Mouse (Mus musculus) C3H10T1/2 (cell line): ENCODE measurements around the gene Hsf4. TPM values are rescaled to one million over a fixed set of nuclear protein-coding genes. Genes with fewer than 3 reads are reported as not detected.

Source experiments
- polyA plus RNA-seq, 2 experiments: library from polyadenylated mRNA; unstranded; fragments of >200 nt; fragmentation: generic; extraction: Trizol; gene quantifications; one replicate each; pipeline ENCODE4 v1.2.1; 2012; ENCODE audit warnings: missing spikeins in 2 of 2

Gene Hsf4
- under 1 TPM; 0.02 to 0.42 TPM for polyA plus RNA-seq

GRCm38 (mm10) chr8:105269461-105269947, at the start of gene Hsf4:
Hsf4 (plus strand) TSS chr8:105269801.

DNA sequence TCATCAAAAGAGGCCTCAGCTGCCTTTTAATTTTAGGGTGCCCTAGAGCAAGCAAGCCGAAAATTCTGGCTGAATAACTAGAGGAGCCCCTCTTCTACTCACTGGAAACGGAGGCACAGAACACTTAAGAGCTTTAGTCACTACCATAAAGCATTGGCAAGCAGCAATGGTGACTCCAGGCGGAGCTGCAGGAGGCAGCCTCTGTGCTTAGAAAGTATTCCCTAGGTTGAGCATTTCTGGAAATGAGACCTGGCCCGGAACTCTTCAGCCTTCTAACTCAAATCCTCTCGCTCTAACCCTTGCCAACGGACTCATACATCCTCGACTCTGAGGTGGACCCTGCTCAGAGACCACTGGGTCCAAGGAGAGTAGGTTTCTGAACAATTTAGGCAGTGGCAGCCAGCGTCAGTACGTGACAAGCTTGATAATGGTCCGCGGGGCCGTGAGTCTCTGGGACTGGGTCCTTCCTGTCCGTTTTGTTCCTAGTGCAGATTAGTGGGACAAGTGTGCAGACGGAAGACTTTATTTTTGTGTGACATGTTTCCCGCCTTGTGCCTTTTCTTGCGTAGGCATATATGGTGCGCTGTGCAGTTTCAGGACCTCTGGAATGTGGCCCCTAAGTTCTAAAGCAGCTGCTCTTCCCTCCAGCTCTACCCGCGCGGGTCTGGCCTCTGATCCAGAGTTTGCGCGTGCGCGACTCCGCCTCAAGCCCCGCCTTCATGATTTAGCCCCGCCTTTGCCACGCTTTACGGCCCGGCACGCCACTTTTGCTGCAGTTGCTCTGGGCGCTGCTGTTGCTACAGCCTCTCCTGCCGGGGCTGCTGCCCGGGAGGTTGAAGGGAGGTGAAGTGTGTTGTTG, 45.0 kb upstream of the Hsf4 start, which contains the start of gene D230025D16Rik:
D230025D16Rik (plus strand) TSS at position 733 of the 859 bp plus-strand sequence.

GRCm38 (mm10) chr8:105254966-105255350, 14.6 kb upstream of the Hsf4 start, which contains the start of gene B3gnt9:
B3gnt9 (minus strand) TSS chr8:105255153.

DNA sequence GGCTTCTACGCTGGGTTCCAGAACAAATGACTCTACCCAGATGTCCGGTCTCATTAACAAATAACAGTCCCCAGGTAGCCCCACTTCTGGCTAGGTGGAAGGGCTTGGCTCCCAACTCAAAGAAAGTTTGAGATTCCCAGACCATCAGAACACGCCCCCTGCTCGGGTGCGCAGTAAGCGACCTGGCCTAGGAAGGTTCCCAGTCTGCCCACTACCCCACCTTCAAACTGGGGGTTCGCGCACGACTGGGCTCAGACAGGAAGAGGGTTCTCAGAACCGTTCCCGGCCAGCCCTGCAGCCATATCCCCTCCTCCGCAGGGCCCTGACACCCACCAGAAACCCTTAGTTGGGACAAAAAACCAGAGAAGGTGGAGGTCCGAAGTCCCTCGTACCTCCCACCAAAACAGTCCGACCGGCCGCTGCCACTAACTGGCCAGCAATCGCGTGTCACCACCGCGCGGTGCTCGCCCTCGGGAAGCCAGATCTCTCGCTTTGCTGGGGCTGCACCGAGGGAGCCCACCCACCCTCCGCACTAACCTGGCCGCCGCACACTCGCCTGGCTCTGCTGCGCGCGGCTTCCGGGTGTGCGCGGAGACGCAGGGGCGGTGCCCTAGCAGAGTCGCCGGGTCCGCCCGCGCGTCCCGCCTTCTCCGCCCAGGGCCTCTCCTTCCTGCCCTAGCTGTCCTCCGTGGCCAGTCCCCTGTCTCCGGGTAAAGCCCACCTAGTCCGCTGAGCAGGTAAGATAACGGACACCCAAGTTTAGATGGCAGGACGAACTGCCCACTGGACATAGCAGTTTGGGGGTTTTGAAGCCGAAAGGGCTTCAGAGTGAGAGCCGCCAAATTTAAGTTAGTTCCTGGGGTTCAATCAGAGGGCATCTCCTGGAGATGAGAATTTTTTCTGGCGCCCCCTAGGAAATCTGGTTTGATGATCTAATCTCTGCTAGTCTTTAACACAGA, 5.3 kb upstream of the Hsf4 start, which contains the start of the genes Tradd and Fbxl8:
Tradd (minus strand) TSS at position 586 of the 959 bp plus-strand sequence.
Fbxl8 (plus strand) TSS at position 625 of the 959 bp plus-strand sequence.

DNA sequence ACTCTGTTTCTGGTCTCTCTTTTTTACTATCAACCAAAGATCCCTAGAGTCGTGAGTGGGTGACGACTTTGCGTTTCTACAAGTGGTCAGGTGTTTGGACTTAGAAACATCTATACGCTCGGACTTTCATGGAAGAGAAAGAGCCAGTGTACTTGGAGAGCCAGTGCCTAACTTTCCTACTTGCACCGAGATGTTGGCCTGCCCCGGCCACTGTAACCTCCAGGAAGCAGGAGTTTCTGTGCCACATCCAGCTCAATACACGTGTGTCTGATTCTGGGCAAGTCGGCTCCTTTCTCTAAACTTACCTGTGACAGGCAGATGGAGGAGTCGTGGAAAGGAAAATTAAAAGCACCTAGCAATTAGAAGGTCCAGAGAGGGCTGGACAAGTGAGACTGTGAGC, 6.2 kb downstream of the Hsf4 start, which contains the start of gene Nol3:
Nol3 (plus strand) TSS at position 301 of the 400 bp plus-strand sequence.

GRCm38 (mm10) chr8:105289805-105290460, 20.3 kb downstream of the Hsf4 start, which contains the start of gene 4931428F04Rik:
4931428F04Rik (minus strand) TSS chr8:105289864.

DNA sequence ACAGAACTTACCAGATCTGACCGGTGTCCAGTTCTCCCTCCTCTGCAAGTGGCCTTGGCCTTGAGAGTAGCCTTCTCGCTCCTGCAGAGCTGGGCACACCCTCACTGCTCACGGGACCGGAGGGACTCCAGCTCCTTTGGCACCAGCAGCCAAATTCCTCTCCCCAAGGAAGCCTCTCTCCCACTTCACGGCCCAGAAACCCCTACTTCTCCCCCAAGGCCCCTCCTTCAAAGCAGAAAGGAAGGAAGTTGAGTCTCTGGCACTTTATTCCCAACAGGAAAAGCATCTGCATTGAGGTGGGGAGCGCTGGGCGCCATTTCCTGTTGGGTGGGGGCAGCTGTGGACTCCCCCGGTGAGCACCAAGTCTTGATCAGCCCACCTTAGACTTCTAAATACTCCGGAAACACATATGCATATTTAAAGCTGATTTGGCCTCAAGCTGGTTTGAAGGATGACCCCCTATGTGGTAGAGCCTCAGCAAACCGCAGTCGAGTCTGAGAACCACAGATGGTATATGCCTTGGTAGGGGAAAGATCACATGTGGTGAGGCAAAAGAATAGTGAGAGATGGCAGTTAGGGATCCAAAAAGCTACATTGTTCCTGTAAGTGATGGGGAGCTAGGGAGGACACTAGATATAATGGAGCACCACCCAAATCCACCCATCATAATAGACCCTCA, 26.4 kb downstream of the Hsf4 start, which contains the start of gene Exoc3l:
Exoc3l (minus strand) TSS at position 207 of the 679 bp plus-strand sequence.

GRCm38 (mm10) chr8:105297511-105298192, 28.1 kb downstream of the Hsf4 start, which contains the start of gene E2f4:
E2f4 (plus strand) TSS chr8:105297663.

GRCm38 (mm10) chr8:105305211-105306145, 35.9 kb downstream of the Hsf4 start, which contains the start of gene Elmo3:
Elmo3 (plus strand) TSS chr8:105305601.

Other genes with a start within 250 kb of the Hsf4 start
- gene Ces3a, start 221.2 kb upstream of the Hsf4 start, polyA plus RNA-seq, result not detected
- gene Ces3b, start 186.0 kb upstream of the Hsf4 start, polyA plus RNA-seq, result not detected
- gene Ces4a, start 138.0 kb upstream of the Hsf4 start, polyA plus RNA-seq, result under 1 TPM in 1 of 2 experiments, not detected in 1; 0.09 TPM
- gene Cbfb, start 99.1 kb upstream of the Hsf4 start, polyA plus RNA-seq, result 10 to 100 TPM in 1 of 2 experiments, 1 to 10 TPM in 1; 3.5 to 16.1 TPM
- 10 to 100 TPM in 1 of 2 experiments, 1 to 10 TPM in 1; 2.5 to 11.6 TPM for gene D230025D16Rik, start 44.7 kb upstream of the Hsf4 start, polyA plus RNA-seq
- 10 to 100 TPM in 1 of 2 experiments, 1 to 10 TPM in 1; 2.2 to 24.1 TPM for gene B3gnt9, start 14.6 kb upstream of the Hsf4 start, polyA plus RNA-seq
- gene Tradd, start 5.2 kb upstream of the Hsf4 start, polyA plus RNA-seq, result 10 to 100 TPM; 26.7 to 37.4 TPM
- gene Fbxl8, start 5.2 kb upstream of the Hsf4 start, polyA plus RNA-seq, result 10 to 100 TPM in 1 of 2 experiments, 1 to 10 TPM in 1; 8.3 to 13.5 TPM
- gene Nol3, start 6.3 kb downstream of the Hsf4 start, polyA plus RNA-seq, result under 1 TPM; 0.12 to 0.26 TPM
- gene 4931428F04Rik, start 20.1 kb downstream of the Hsf4 start, polyA plus RNA-seq, result 10 to 100 TPM in 1 of 2 experiments, 1 to 10 TPM in 1; 4.3 to 13.5 TPM
- gene Exoc3l, start 26.3 kb downstream of the Hsf4 start, polyA plus RNA-seq, result 1 to 10 TPM in 1 of 2 experiments, under 1 TPM in 1; 0.60 to 3.1 TPM
- gene E2f4, start 27.9 kb downstream of the Hsf4 start, polyA plus RNA-seq, result 10 to 100 TPM; 32.9 to 35.0 TPM
- under 1 TPM; 0.18 to 0.99 TPM for gene Elmo3, start 35.8 kb downstream of the Hsf4 start, polyA plus RNA-seq
- 1 to 10 TPM; 1.2 to 1.6 TPM for gene Lrrc29, start 56.5 kb downstream of the Hsf4 start, polyA plus RNA-seq
- gene Tmem208, start 56.6 kb downstream of the Hsf4 start, polyA plus RNA-seq, result 100 to 1,000 TPM in 1 of 2 experiments, 10 to 100 TPM in 1; 87.7 to 101 TPM
- gene Fhod1, start 78.2 kb downstream of the Hsf4 start, polyA plus RNA-seq, result 10 to 100 TPM; 11.2 to 35.4 TPM
- gene Slc9a5, start 79.0 kb downstream of the Hsf4 start, polyA plus RNA-seq, result 1 to 10 TPM; 1.4 to 8.8 TPM
- gene Plekhg4, start 103.5 kb downstream of the Hsf4 start, polyA plus RNA-seq, result 10 to 100 TPM in 1 of 2 experiments, 1 to 10 TPM in 1; 1.0 to 13.3 TPM
- gene Kctd19, start 143.7 kb downstream of the Hsf4 start, polyA plus RNA-seq, result 1 to 10 TPM in 1 of 2 experiments, under 1 TPM in 1; 0.02 to 3.4 TPM
- under 1 TPM in 1 of 2 experiments, not detected in 1; 0.15 TPM for gene Lrrc36, start 143.8 kb downstream of the Hsf4 start, polyA plus RNA-seq
- gene Tppp3, start 201.7 kb downstream of the Hsf4 start, polyA plus RNA-seq, result 10 to 100 TPM in 1 of 2 experiments, under 1 TPM in 1; 0.66 to 23.9 TPM
- gene Zdhhc1, start 227.1 kb downstream of the Hsf4 start, polyA plus RNA-seq, result 10 to 100 TPM in 1 of 2 experiments, 1 to 10 TPM in 1; 8.9 to 50.5 TPM
- under 1 TPM; 0.04 to 0.28 TPM for gene Hsd11b2, start 249.0 kb downstream of the Hsf4 start, polyA plus RNA-seq